Mouse (Mus musculus): Measurements from ENCODE around the gene Lrrc34. TPM values are rescaled to one million over a fixed set of nuclear protein-coding genes. Genes with fewer than 3 reads are reported as not detected.

The Lrrc34 gene
- 0.08 and 0.11 TPM in 2 replicates for polyA plus RNA-seq (2012; rRNA removed)

DNA sequence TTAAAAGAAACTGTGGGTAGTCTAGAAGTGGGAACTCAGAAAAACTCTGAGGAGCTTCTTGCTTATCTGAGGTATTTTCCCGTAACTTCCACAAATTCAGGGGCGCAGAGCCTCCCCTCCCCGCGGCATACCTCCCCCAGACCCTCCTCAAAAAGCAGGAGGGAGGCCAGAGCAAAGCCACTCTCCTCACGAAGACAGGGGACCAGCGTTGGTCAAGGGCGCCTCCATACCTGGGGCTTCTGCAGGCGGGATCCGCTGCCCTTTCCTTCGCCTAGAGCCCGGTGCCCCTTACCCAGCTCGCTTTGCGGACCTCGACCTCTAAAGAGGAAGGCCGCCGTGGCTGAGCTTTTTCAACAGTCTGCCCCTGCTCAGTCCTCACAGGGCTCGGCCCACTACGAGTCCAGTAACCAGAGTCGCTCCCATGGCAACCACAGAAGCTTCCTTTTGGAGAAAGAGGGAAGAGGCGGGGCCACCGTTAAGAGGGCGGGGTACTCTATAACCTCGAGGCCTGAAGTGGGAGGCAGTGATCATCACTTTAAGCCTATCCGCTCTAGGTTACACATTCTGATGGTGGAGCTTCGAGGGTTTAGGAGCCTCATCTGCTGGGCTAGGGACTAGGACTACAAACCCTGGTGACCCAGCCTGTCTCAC, at the start of gene Lrrc34:
Gene Lrrc34 (minus strand): TSS at position 430 of the 651 bp plus-strand sequence.
- DNase-seq (ENCODE audit: extremely low spot score in 1 of 2, low spot score in 1 of 2), result peak in 1 of 2 experiments; percentile 9

- peak in 1 of 2 experiments; percentile 82 for DNase-seq (ENCODE audit: extremely low spot score in 1 of 2, low spot score in 1 of 2)
These were observed 48.7 kb upstream of the Lrrc34 start for GRCm38 (mm10) chr3:30696346-30696745.

DNA sequence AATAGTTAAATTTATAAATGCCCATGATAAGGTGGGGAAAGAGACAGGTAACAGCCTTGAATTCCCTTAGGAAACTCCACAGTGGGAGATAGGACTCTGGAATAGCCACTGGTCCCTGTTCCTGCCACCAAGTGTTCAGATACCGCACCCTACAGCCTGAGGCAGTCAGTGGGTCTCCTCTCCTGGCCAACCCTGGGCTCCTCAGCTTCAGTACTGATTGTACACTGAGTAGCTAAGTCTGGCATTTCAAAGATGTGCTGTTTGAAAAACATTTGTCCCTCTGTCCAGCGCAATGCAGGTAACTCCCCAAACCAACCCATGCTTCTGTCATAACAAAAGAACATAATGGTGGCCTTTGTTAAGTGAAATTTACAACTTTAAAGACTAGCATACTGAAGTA, 48.0 kb upstream of the Lrrc34 start:
- DNase-seq (ENCODE audit: extremely low spot score in 1 of 2, low spot score in 1 of 2), result no peak

- no peak for DNase-seq (ENCODE audit: extremely low spot score in 1 of 2, low spot score in 1 of 2)
These were observed 43.3 kb upstream of the Lrrc34 start for GRCm38 (mm10) chr3:30690976-30691375.

DNA sequence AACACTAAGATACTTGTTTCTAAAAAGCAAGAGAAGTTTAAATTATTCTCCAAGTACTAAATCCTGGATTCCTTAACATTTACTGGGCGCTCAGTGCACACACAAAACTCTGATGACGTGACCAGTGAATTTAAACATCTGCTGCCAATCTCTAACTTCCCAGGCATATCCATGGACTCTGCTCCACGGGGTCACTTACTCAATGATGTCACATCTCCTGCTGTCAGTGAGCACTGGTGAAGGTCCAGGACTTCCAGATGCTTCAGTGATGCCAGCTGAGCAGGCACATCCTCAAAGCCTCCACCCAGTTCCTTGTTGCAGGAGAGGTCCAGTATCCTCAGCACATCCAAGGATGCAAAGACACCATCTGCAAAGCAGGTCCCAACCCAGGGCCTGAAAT, 39.5 kb upstream of the Lrrc34 start:
- DNase-seq (ENCODE audit: extremely low spot score in 1 of 2, low spot score in 1 of 2), result no peak

- no peak for DNase-seq (ENCODE audit: extremely low spot score in 1 of 2, low spot score in 1 of 2)
These were observed 35.5 kb upstream of the Lrrc34 start for GRCm38 (mm10) chr3:30683190-30683589.

DNA sequence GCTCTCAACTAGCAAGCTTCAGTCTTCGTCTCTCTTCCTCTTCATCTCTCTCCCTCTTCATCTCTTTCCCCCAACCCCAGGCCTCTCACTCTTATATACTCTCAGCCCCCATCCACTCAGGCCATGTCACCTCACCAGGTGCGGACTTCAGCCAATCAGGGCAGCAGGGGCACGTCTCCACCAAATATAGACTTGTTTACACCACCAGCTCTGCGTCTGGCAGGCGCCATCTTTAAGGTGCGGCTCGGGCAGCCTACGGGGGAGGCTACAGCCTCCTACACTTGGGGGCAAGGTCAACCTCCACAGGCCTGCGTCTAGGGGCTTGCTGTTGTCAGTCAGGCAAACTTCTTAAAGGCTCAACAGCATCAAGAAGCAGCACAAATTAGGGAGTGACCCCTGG, 10.8 kb upstream of the Lrrc34 start:
- DNase-seq (ENCODE audit: extremely low spot score in 1 of 2, low spot score in 1 of 2), result no peak

DNA sequence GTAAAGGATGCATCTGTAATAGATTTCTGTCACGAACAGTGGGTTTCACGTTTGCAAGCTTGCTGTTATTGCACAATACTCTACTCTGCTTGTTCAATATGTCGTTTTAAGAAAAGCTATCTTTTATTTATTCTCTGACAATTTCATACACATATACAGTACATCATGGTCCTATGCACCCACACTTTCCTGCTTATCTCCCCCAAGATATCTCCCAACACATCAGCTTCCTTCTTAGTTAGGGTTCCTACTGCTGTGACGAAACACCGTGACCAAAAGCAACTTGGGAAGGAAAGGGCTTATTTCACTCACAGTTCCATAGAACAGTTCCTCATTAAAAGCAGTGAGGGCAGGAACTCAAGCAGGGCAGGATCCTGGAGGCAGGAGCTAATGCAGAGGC, 8.3 kb upstream of the Lrrc34 start:
- DNase-seq (ENCODE audit: extremely low spot score in 1 of 2, low spot score in 1 of 2), result no peak

DNA sequence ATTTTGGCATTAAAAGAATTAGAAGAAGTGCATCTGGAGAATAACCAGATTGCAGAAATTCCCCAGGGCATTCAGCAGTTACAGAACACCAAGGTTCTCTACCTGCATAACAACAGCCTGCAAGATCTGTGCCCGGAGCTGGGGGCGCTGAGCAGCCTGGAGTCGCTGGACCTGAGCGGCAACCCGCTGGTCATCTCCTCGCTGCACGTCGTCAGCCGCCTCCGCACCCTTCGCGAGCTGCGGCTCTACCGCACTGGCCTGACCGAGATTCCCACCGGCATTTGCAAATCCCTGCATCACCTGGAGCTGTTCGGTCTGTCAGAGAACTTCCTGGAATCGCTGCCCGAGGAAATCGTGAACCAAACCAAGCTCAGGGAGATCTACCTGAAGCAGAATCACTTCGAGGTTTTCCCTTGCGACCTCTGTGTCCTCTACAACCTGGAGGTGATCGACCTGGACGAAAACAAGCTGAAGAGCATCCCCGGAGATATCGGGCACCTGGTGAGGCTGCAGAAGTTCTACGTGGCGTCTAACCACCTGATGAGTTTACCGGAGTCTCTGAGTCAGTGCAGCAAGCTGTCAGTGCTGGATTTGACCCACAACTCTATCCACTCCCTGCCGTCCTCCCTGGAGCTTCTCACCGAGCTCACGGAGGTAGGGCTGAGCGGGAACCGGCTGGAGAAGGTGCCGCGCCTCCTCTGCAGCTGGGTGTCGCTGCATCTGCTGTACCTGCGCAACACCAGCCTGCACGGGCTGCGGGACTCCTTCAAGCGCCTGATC, 2.6 kb upstream of the Lrrc34 start:
- DNase-seq (ENCODE audit: extremely low spot score in 1 of 2, low spot score in 1 of 2), result peak in 1 of 2 experiments; percentile 7

- no peak for DNase-seq (ENCODE audit: extremely low spot score in 1 of 2, low spot score in 1 of 2)
These were observed 797 bp upstream of the Lrrc34 start for GRCm38 (mm10) chr3:30648466-30648865.

DNA sequence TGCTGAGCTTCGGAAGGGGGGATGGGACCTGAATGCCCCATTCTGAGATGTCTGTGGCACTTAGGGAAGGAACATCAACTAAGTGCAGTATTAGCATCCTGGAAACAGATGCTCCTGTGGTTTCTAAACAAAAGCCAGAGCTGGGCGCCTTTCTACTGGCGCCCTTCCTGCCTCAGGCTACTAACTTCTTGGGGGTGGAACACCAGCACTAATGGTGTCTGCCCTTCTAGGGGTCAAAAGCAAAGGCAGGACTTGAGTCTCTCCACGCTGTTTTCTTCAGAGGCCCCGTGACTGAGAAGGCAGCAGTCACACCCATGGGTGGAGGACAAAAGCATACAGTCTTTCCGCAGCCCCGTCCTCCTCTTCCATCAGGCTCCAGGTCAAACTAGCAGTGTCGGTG, 908 bp downstream of the Lrrc34 start:
- no peak for DNase-seq (ENCODE audit: extremely low spot score in 1 of 2, low spot score in 1 of 2)

- DNase-seq (ENCODE audit: extremely low spot score in 1 of 2, low spot score in 1 of 2), result no peak
These were observed 3.5 kb downstream of the Lrrc34 start, which contains the start of gene Lrriq4 for GRCm38 (mm10) chr3:30644207-30644606. Gene Lrriq4, plus strand, starts transcription at chr3:30644507.

GRCm38 (mm10) chr3:30635629-30636028, 12.0 kb downstream of the Lrrc34 start:
- no peak for DNase-seq (ENCODE audit: extremely low spot score in 1 of 2, low spot score in 1 of 2)

DNA sequence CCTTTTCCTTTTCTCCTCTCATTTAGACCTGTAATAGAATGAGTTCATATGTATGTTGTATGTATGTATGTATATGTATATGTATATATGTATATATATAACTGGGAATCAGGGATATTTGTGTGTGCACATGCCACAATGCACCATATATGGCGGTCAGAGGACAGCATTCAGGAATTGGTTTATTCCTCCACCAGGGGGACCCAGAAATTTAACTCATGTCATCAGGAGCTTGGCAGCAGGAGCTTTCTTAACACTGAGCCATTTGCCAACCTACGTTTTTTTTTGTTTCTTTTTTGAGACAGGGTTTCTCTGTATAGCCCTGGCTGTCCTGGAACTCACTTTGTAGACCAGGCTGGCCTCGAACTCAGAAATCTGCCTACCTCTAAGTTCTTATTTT, 14.0 kb downstream of the Lrrc34 start:
- no peak for DNase-seq (ENCODE audit: extremely low spot score in 1 of 2, low spot score in 1 of 2)

- no peak for DNase-seq (ENCODE audit: extremely low spot score in 1 of 2, low spot score in 1 of 2)
These were observed 27.5 kb downstream of the Lrrc34 start for GRCm38 (mm10) chr3:30620132-30620531.

DNA sequence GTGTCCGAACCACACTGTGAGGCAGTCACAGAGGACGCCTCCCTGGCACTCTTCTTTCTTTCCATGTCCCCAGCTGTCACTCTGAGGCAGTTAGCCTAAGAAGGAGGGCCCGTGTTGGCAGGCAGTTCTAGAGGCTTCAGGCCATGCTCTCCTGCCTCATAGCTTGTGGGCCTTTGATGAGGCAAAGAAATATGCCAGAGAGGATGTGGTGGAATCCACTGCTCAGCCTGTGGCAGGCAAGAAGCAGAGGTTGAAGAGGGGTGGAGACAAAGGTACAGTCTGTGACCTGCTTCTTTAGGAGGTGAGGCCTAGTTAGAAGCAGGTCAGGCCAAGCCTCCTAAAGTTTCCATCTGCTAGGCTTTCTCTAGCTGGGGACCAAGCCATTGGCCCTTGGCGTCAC, 36.7 kb downstream of the Lrrc34 start:
- DNase-seq (ENCODE audit: extremely low spot score in 1 of 2, low spot score in 1 of 2), result no peak

DNA sequence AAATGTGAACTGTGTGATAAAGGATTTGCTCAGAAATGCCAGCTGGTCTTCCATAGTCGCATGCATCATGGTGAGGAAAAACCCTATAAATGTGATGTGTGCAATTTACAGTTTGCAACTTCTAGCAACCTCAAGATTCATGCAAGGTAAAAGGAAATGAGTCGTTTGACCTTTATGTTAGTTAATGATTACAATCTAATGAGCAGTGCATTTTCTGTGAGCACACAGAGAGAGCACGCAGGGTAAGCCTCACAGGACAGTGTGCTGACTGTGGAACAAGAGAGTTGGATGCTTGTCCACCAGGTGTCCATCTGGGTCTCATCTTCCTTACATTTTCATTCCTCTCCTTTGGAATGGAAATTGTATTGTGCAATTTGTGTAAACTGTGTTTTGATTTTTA, 38.7 kb downstream of the Lrrc34 start:
- no peak for DNase-seq (ENCODE audit: extremely low spot score in 1 of 2, low spot score in 1 of 2)

- no peak for DNase-seq (ENCODE audit: extremely low spot score in 1 of 2, low spot score in 1 of 2)
These were observed 44.4 kb downstream of the Lrrc34 start for GRCm38 (mm10) chr3:30603256-30603655.

DNA sequence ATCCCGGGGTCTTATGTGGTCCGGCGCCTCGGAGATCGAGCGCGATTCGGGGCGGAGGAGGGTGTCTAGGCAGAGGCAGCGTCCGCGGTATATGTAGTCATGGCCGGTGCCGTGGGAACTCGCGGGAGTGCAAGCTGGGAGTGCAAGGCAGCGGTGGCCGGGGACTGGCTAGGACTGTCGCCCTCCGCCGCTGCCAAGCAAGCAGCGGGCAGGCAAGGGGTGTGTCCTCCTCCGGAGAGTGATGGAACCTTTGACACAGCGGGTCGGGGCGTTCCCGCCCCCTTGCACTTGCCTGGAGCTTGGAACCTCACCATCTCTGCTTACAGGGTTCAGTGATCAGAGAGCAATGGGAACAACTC, 45.0 kb downstream of the Lrrc34 start:
- DNase-seq (ENCODE audit: extremely low spot score in 1 of 2, low spot score in 1 of 2), result no peak

GRCm38 (mm10) chr3:30602065-30602739, 45.5 kb downstream of the Lrrc34 start, which contains the start of gene Mynn:
Gene Mynn, plus strand, starts transcription at chr3:30602065.
- peak; percentile 95 for DNase-seq (ENCODE audit: extremely low spot score in 1 of 2, low spot score in 1 of 2)

- no peak for DNase-seq (ENCODE audit: extremely low spot score in 1 of 2, low spot score in 1 of 2)
These were observed 46.0 kb downstream of the Lrrc34 start for GRCm38 (mm10) chr3:30601610-30602064.
